Mouse (Mus musculus): ENCODE data around the gene Insl6. TPM values are rescaled to one million over a fixed set of nuclear protein-coding genes. Genes with fewer than 3 reads are reported as not detected.

The Insl6 gene
- polyA plus RNA-seq, 1 experiment from 2014 or later, result 3.3 TPM

DNA sequence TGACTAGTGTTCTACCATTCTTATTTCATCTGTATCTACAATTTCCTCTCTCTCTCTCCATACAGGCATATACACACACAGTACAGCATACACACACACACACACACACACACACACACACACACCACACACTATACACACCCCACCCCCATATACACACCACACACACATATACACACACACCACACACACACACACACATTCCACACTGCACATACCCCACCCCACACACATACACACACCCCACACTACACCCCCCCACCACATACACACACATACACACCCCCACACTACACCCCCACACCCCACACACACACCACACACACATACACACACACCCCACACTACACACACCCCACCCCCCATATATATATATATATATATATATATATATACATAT is 19.7 kb upstream of the Insl6 start:
- no peak overlapping the region for H3K27ac ChIP-seq
- no peak overlapping the region for H3K4me2 ChIP-seq
- no peaks in the 10 kb centered on the region for H3K9me3 ChIP-seq
- H3K9ac ChIP-seq, result no peak overlapping the region
- no peaks in the 10 kb centered on the region for H3K36me3 ChIP-seq
- no peak for ATAC-seq (ENCODE audit: borderline replicate concordance, extremely low read depth, low FRiP score, low TSS enrichment)
- no peaks in the 10 kb centered on the region for H3K4me1 ChIP-seq
- no peaks in the 10 kb centered on the region for H3K27me3 ChIP-seq
- no peak overlapping the region for H3K4me3 ChIP-seq

DNA sequence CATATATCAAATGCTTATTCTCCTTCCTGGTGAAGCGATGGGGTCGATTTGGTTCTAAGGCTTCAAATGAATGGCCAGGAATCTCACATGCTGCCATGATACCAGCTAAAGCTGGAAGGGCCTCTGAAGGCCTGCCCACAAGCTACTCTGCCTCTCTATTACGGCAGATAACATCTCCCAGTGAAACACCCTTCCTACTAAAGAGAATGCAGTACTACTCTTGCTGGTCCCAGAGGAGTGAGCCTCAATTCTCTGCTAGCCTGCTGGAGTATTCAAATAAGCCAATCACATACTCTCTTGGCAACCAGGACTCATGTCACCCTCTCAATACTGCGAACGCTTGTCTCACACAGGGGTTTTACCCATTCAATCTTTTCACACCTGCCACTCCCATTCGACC is 17.1 kb upstream of the Insl6 start:
- H3K4me2 ChIP-seq, result no peak overlapping the region
- no peaks in the 10 kb centered on the region for H3K4me1 ChIP-seq
- ATAC-seq (ENCODE audit: borderline replicate concordance, extremely low read depth, low FRiP score, low TSS enrichment), result no peak
- H3K27ac ChIP-seq, result no peak overlapping the region
- no peaks in the 10 kb centered on the region for H3K36me3 ChIP-seq
- 73% methylated on average over 6 of the region's 6 CpGs for WGBS
- no peak overlapping the region for H3K9ac ChIP-seq
- H3K27me3 ChIP-seq, result no peaks in the 10 kb centered on the region
- no peaks in the 10 kb centered on the region for H3K9me3 ChIP-seq
- H3K4me3 ChIP-seq, result no peak overlapping the region

DNA sequence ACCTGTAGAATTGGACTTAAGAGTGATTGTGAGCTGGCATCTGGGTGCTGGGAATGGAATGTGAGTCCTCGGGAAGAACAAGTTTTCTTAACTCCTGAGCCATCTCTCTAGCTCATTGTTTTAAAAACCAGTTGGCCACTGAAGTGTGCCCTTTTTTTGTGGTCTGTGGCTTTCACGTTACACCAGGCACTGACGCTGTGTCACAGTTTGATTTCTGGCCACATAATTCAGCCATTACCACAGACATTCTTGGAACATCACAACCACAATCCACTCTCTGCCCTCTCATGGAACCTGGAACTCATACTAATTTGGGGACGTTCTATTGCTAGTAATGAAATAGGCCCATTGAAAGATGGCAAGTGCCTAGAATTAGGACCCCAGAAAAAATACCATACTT is 15.9 kb upstream of the Insl6 start:
- H3K9me3 ChIP-seq, result no peaks in the 10 kb centered on the region
- H3K4me2 ChIP-seq, result no peak overlapping the region
- no peak overlapping the region for H3K9ac ChIP-seq
- 81% methylated on average over 4 of the region's 4 CpGs for WGBS
- H3K36me3 ChIP-seq, result no peaks in the 10 kb centered on the region
- no peaks in the 10 kb centered on the region for H3K27me3 ChIP-seq
- no peak overlapping the region for H3K27ac ChIP-seq
- H3K4me3 ChIP-seq, result no peak overlapping the region
- no peaks in the 10 kb centered on the region for H3K4me1 ChIP-seq
- no peak for ATAC-seq (ENCODE audit: borderline replicate concordance, extremely low read depth, low FRiP score, low TSS enrichment)

DNA sequence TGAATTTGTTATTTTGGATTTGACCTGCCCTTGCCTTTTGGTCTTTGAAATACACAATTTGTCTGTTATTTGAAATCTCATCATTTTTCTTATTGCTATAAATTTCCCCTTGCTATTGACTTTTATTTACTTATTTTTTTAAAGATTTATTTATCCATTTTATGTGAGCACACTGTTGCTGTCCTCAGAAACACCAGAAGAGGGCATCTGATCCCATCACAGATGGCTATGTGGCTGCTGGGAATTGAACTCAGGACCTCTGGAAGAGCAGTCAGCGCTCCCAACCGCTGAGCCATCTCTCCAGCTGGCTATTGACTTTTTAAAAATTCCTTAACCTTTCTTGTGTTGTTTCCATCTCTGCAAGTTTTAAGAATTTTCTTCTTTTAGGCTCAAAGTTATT is 11.5 kb upstream of the Insl6 start:
- Histone ChIP-seq H3K9me3 (no peaks in the 10 kb centered on the region), H3K36me3 (no peaks in the 10 kb centered on the region), H3K4me1 (no peaks in the 10 kb centered on the region; the same call in 1 of the 2 replicates), H3K4me3 (no peak overlapping the region), H3K4me2 (no peak overlapping the region), H3K9ac (no peak overlapping the region), H3K27ac (no peak overlapping the region), H3K27me3 (peaks cover 20% of the 10 kb centered on the region)
- no peak for ATAC-seq (ENCODE audit: borderline replicate concordance, extremely low read depth, low FRiP score, low TSS enrichment)
- WGBS, result 87% methylated on average over 2 of the region's 2 CpGs

DNA sequence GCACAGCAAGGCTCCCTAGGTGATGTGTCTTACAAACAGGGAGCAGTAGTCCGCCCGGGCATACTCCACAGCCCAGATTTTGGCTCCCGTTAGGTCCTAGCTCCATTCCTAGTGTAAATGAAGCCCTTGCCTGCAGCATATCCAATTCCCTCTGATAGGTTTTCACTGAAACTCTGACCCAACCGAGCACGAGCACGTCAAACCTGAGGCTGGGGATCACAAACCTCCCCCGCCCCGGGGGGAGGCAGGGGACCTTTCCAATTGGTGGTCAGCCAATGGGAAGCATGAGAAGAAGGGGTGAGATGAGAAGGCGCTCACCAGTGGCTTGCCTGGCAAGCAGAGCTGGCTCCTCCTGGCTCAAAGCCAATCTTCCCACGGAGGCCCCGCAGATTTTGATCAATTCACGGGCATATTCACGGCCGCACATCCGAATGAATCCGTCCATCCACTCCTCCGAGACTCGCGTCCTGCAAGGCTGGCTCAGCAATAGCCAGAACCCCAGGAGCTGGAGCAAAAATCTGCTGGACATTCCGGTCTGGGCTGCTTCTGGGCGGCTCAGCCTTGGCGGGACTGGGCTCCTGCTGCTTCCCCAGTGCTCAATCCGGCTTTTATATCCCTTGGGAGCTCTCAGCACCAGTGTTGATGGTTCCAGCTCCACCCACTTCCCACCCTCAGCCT is 9.1 kb upstream of the Insl6 start, which contains the start of gene Rln1:
Rln1 (minus strand) TSS at position 603 of the 678 bp plus-strand sequence.
- no peak within 1 kb of the TSS for H3K27ac ChIP-seq
- H3K4me3 ChIP-seq, result peak within 1 kb of the TSS; percentile 36
- peak within 1 kb of the TSS; percentile 79 for H3K4me2 ChIP-seq
- ATAC-seq (ENCODE audit: borderline replicate concordance, extremely low read depth, low FRiP score, low TSS enrichment), result no peak
- WGBS, result 1% methylated on average over 23 of the region's 23 CpGs
- no peaks in the 10 kb centered on the region for H3K9me3 ChIP-seq
- H3K4me1 ChIP-seq, result no peaks in the 10 kb centered on the region; the same call in 1 of the 2 replicates
- H3K36me3 ChIP-seq, result no peaks in the 10 kb centered on the region
- H3K27me3 ChIP-seq, result peaks cover 20% of the 10 kb centered on the region
- H3K9ac ChIP-seq, result peak within 1 kb of the TSS; percentile 35

DNA sequence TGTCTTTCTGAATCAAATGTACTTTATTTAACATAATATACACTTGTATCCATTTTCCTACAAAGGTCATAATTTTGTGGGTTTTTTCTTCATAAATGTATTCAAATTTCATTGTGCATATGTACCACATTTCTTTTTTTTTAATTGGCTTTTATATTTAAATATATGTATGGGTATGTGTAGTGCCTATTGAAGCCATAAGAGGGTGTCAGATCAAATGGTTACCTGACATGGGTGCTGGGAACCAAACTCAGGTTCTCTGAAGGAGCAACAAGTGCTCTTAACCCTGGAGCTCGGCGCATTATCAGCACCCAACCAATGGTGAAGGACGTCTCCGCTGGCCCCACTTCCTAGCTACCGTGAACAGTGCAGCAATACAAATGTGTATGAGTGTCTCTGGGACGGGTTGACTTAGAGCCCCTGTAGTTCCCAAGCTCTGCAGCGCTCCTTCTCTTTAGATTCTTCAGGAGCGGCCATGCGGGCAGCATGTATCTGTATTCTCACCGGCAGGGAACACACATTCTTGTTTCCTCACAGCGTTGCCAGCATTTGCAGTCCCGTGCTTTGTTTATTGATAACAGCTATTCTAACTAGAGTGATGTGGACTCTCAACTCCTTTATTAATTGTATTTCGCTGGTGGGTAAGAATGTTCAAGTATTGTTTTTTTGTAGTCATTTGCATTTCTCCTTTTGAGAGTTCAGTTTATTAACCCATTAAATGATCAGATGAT is 1.8 kb upstream of the Insl6 start:
- Histone ChIP-seq H3K4me3 (no peak overlapping the region), H3K4me2 (no peak overlapping the region), H3K9ac (no peak overlapping the region), H3K4me1 (no peaks in the 10 kb centered on the region), H3K36me3 (no peaks in the 10 kb centered on the region), H3K9me3 (no peaks in the 10 kb centered on the region), H3K27me3 (peaks cover 6% of the 10 kb centered on the region; the same call in 1 of the 2 replicates), H3K27ac (no peak overlapping the region)
- 76% methylated on average over 13 of the region's 13 CpGs for WGBS
- no peak for ATAC-seq (ENCODE audit: borderline replicate concordance, extremely low read depth, low FRiP score, low TSS enrichment)

DNA sequence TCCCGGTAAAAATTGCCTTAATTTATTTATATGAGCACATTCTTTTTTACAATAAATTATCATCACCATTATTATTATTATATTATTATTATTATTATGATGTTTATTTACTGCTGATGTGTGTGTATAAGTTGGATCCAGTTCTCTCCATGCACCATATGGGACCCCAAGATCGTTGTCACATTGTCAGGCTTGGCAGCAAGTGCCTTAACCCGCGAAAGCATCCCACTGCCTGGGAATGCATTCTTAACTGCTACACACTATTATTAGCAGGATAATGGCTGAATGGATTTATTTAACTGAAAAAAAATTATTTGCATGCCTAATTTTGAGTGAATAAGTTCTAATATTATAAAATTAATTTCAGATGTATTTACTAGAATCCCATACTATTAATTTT is 1.2 kb upstream of the Insl6 start:
- Histone ChIP-seq H3K9ac (no peak overlapping the region), H3K4me3 (no peak overlapping the region), H3K36me3 (no peaks in the 10 kb centered on the region), H3K4me2 (no peak overlapping the region), H3K27me3 (peaks cover 6% of the 10 kb centered on the region; the same call in 1 of the 2 replicates), H3K27ac (no peak overlapping the region), H3K4me1 (no peaks in the 10 kb centered on the region), H3K9me3 (no peaks in the 10 kb centered on the region)
- WGBS, result 79% methylated on average over 4 of the region's 4 CpGs
- no peak for ATAC-seq (ENCODE audit: borderline replicate concordance, extremely low read depth, low FRiP score, low TSS enrichment)

DNA sequence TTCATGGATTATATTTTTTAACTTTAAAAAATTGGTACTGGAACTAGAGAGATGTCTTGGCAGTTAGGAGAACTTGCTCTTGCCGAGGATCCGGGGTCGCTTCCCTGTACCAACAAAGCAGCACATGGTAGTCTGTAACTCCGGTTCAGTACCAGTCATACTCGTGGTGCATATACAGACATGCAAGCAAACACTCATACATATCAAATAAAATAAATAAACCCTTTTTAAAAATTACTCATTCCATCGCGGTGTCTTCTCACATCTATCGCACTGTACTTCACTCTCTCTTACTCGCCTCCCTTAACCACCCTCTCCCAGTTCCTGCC is 660 bp upstream of the Insl6 start:
- peaks cover 6% of the 10 kb centered on the region; the same call in 1 of the 2 replicates for H3K27me3 ChIP-seq
- no peak for ATAC-seq (ENCODE audit: borderline replicate concordance, extremely low read depth, low FRiP score, low TSS enrichment)
- H3K4me1 ChIP-seq, result no peaks in the 10 kb centered on the region
- peak overlapping the region; percentile 66 for H3K4me2 ChIP-seq
- no peaks in the 10 kb centered on the region for H3K9me3 ChIP-seq
- H3K27ac ChIP-seq, result no peak overlapping the region
- H3K9ac ChIP-seq, result no peak overlapping the region
- peak overlapping the region; percentile 33 for H3K4me3 ChIP-seq
- WGBS, result 25% methylated on average over 9 of the region's 9 CpGs
- H3K36me3 ChIP-seq, result no peaks in the 10 kb centered on the region

DNA sequence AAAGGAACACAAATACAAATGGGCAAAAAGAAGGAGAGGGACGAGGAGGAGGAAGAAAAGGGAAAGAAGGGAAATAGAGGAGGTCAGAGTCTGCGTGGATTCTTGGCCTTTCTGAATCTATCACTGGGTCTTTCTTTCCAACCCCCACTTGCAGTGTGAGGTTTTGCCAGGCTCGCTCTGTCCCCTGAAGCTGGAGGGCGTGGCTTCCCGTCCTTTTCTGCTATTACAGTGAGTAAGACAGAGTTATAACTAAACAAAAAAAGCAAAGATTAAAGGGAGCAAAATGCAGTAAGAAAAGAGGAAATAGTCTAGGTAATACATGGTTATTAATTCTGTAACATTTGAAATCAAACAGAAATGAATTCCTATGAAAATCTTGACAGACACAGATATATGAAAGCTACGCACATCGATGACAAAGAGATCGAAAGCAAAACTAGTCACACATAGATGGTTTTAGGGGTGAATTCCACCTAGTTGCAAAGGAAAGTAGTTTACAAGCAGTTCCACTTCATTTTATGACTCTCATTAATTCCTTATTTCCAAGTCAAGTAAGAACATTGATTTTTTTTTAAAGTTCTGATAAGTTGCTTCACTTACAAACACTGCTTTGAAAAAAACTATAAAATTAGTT is 1.6 kb downstream of the Insl6 start:
- Histone ChIP-seq H3K9me3 (no peaks in the 10 kb centered on the region), H3K27ac (no peak overlapping the region), H3K27me3 (peaks cover 6% of the 10 kb centered on the region; the same call in 1 of the 2 replicates), H3K4me2 (no peak overlapping the region), H3K4me3 (no peak overlapping the region), H3K36me3 (no peaks in the 10 kb centered on the region), H3K4me1 (no peaks in the 10 kb centered on the region), H3K9ac (no peak overlapping the region)
- ATAC-seq (ENCODE audit: borderline replicate concordance, extremely low read depth, low FRiP score, low TSS enrichment), result no peak
- WGBS, result 68% methylated on average over 8 of the region's 8 CpGs

DNA sequence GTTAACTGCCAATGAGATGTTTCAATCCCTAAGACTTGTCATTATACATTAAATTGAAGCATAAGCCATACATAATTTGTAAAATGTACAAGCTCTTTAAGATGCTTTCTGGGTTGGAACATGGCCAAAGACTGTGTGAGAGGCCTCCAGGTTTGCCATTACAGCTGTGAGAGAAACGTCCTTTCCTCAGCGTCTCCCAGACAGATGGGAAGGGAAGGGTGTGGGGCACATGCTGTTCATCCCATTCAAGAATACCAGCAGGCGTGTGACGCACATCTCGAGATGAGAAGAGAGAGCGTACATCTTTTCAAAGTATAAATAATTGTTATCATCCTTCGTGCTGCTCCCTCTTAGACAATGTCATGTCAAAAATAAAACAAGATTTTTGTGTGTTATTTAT is 12.5 kb downstream of the Insl6 start:
- H3K27ac ChIP-seq, result no peak overlapping the region
- H3K36me3 ChIP-seq, result peaks cover 33% of the 10 kb centered on the region; the same call in 1 of the 2 replicates
- H3K9ac ChIP-seq, result no peak overlapping the region
- H3K4me2 ChIP-seq, result no peak overlapping the region
- no peak for ATAC-seq (ENCODE audit: borderline replicate concordance, extremely low read depth, low FRiP score, low TSS enrichment)
- no peaks in the 10 kb centered on the region for H3K9me3 ChIP-seq
- no peak overlapping the region for H3K4me3 ChIP-seq
- H3K4me1 ChIP-seq, result no peaks in the 10 kb centered on the region
- WGBS, result 55% methylated on average over 7 of the region's 7 CpGs
- no peaks in the 10 kb centered on the region for H3K27me3 ChIP-seq

DNA sequence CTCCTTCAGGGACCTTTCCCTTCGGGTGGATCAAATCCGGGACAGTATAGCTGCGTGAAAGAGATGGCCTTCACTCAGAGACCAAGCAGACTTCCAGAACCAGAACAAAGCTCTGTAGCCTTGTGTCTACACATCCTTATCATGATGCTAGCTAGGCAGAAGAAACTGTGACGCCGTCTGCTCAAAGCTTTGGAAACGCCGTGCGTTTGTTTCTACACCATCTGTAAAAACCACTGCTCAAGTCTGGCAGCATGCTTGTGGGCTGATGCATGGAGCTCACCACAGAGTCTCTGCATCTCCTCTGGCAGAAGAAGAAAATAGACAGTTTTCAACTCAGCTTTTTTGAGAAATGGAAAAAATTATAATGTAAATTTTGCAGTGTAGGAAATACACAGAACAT is 13.4 kb downstream of the Insl6 start:
- WGBS, result 85% methylated on average over 8 of the region's 8 CpGs
- no peak overlapping the region for H3K27ac ChIP-seq
- no peak for ATAC-seq (ENCODE audit: borderline replicate concordance, extremely low read depth, low FRiP score, low TSS enrichment)
- H3K27me3 ChIP-seq, result no peaks in the 10 kb centered on the region
- no peak overlapping the region for H3K4me3 ChIP-seq
- H3K4me1 ChIP-seq, result no peaks in the 10 kb centered on the region
- no peak overlapping the region for H3K9ac ChIP-seq
- no peak overlapping the region for H3K4me2 ChIP-seq
- peaks cover 33% of the 10 kb centered on the region; the same call in 1 of the 2 replicates for H3K36me3 ChIP-seq
- H3K9me3 ChIP-seq, result no peaks in the 10 kb centered on the region

DNA sequence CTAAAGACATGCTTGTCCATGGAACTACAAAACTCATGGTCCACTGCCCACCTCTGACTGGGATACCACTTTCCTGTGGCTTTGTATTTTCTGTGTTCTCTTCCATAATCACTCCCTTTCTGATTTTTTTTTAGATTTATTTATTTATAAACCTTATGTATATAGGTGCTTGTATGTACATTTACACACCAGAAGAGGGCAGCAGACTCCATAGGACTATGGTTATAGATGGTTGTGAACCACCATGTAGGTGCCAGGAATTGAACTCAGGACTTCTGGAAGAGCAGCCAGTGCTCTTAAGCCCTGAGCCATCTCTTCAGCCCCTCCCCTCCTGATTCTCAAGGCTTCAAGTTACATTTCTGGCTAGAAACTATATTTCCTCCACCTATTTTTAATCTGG is 16.3 kb downstream of the Insl6 start:
- no peak overlapping the region for H3K4me3 ChIP-seq
- H3K27ac ChIP-seq, result no peak overlapping the region
- no peak overlapping the region for H3K9ac ChIP-seq
- no peak for ATAC-seq (ENCODE audit: borderline replicate concordance, extremely low read depth, low FRiP score, low TSS enrichment)
- peaks cover 26% of the 10 kb centered on the region; the same call in 1 of the 2 replicates for H3K36me3 ChIP-seq
- no peak overlapping the region for H3K4me2 ChIP-seq
- no peaks in the 10 kb centered on the region for H3K9me3 ChIP-seq
- no peaks in the 10 kb centered on the region for H3K4me1 ChIP-seq
- H3K27me3 ChIP-seq, result no peaks in the 10 kb centered on the region

Measured in lung, embryonic 15.5 days (tissue).